Mouse (Mus musculus): ENCODE measurements around the gene Psme2. TPM values are rescaled to one million over a fixed set of nuclear protein-coding genes. Genes with fewer than 3 reads are reported as not detected.

Gene Psme2
- total RNA-seq, 2 experiments from 2014 or later = 103 to 107 TPM

DNA sequence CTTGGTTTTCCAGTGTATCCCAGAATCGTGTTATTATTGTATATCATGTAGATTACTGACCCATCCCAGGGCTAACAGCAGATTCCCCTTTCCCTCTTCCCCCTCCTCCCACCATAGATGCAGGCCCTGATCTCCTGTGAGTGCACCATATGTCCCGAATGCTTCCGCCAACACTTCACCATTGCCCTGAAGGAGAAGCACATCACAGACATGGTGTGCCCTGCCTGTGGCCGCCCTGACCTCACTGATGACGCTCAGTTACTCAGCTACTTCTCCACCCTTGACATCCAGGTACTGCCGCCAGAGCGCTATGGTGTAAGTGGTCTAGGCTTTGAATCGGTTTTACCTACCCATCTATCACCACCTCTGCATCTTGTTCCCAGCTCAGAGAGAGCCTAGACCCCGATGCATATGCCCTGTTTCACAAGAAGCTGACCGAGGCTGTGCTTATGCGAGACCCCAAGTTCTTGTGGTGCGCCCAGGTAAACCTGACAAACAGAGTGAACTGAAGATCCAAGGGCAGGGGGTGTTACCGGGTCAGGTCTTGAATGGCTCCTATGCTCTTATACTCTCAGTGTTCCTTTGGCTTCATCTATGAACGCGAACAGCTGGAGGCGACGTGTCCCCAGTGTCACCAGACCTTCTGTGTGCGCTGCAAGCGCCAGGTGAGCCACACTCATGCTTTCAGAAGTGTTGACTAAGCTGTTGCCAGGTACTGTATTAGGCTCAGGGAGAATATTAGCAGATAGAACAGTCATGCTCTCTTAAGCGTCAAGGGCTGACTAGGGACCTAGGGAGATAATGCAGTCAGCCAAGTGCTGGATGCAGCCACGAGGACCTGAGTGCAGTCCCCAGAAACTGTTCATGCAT, 7.8 kb upstream of the Psme2 start:
- DNase-seq = no peak
- intact Hi-C loops (cut with DNase I) = no loop called here

DNA sequence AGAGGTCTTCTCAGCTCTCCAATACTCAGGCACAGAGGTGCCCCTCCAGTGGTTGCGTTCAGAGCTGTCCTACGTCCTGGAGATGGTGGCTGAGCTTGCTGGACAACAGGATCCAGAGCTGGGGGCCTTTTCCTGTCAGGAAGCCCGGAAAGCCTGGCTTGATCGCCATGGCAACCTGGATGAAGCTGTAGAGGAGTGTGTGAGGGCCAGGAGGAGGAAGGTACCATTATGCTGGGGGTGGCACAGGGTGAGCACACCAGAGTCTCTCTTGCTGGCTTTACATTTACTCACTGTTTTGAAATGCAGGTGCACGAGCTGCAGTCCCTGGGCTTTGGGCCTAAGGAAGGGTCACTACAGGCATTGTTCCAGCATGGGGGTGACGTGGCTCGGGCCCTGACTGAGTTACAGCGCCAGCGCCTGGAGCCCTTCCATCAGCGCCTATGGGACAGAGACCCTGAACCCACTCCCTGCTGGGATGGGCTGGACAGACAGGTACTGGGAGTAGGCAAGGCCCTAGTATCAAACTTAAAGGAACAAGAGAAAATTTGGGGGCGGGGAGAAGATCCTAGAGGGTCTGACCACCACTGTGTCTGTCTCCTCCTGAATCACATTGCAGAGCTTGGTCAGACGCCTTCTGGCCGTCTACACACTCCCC, 5.2 kb upstream of the Psme2 start:
- no peak for DNase-seq
- intact Hi-C loops (cut with DNase I) = no loop called here

DNA sequence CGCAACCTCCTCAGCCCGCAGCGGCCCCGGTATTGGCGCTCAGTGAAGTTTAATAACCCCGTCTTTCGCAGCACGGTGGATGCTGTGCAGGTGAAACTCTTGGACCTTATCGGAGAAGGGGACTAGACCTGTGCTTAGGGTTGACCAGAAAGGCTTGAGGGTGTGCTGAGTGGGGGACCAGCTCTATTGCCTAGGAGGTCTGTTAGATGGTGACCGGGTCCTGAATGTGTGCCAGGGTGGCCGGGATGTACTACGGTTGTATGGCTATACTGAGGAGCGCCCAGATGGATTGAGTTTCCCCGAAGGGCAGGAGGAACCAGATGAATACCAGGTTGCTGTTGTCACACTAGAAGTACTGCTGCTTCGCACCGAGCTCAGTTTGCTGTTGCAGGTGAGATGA, 1.3 kb upstream of the Psme2 start:
- intact Hi-C loops (cut with DNase I) = loop anchor here (2.0 kb wide), 1 partner anchor 15 kb away; no protein-coding TSS in a partner anchor
- no peak for DNase-seq

DNA sequence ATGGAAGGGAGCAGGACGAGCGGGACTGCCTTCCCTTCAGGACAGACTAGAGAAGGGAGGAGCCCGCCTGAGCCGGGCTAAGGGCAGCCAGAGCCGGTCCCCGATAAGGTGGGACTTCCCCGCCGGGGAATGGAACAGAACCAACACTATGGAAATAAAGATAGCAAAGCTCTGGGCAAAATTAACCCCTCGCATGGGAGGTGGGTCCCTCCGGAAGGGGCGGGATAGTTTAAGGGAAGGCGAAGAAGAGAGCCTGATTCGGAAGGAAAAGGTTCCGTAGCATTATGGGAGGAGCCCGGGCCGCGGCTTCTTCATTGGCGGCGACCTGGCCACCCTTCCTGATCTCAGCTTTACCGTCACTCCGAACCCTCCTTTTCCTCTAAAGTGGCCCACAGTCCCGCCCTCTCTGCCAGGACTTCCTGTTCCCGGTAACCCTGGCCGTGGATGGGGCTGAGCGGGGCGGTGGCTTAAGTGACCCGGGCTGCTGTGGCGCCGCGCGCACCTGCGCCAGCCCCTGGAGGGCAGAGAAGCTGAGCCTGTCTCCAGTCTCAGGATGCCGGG, 498 bp upstream of the Psme2 start, which contains the start of gene Rnf31:
TSS of gene Rnf31 (plus strand) at position 378 of the 561 bp plus-strand sequence.
- intact Hi-C loops (cut with DNase I) = no loop called here
- DNase-seq = peak; percentile 91

DNA sequence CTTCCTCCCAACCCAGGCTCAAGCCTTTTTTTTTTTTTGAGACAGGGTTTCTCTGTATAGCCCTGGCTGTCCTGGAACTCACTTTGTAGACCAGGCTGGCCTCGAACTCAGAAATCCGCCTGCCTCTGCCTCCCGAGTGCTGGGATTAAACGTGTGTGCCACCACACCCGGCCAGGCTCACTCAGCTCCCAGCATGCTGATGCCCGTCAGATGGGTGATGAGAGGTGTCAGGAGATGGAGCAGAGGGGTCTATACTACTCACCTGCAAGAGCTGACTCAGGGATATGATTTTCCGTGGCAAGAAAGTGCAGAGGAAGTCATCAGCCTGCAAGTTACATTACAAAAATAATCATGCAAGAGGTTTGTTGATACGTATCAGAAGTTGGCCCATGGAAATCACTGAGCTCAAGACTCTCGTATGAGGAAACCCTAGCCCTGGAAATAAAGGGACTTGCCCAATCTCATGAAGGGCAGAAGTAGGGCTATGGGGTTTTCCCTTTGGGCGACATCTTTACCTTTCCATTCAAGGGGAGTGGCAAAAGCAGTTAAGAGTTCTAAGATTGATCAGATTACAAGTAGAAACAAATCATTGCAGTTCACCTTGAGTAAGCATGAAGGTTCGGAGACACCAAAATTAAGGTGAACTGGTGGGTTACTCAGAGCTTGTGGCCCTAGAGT, 1.0 kb downstream of the Psme2 start:
- DNase-seq = no peak
- intact Hi-C loops (cut with DNase I) = no loop called here

DNA sequence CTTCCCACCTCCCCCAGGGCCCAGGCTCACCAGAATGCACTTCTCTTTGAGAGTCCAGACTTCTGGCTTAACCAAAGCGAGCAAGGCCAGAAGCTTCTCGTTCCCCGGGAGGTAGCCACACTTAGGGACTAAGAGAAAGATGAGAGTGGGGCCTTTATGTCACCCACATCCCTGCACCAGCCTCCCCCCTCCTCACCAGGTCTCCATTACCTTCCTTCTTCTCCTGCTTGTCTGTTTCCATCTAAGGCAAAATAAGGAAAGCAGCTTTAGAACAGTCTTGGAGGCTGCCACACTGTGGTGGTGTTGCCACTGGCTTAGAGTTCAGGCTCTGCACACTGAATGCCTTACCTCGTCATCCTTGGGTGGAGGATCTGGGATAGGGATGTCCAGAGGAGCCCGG, 1.6 kb downstream of the Psme2 start:
- intact Hi-C loops (cut with DNase I) = no loop called here
- DNase-seq = no peak

DNA sequence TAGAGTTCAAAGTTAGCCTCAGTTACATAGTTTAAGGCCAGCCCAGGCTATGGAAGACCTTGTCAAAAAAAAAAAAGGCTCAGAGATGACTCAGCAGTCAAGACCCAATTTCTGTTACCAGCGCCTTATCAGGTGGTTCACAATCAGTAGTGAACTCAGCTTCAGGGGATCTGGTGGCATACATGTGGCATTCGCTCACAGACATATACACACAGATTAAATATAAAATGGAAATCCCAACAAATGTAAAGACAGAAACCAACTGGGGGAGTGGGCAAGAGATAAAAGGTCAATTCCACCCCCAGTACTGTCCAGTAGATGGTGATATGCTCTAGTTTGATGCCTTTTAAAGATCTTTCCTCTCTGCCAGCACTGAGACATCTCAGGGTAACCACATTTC, 4.8 kb downstream of the Psme2 start:
- intact Hi-C loops (cut with DNase I) = no loop called here
- no peak for DNase-seq

DNA sequence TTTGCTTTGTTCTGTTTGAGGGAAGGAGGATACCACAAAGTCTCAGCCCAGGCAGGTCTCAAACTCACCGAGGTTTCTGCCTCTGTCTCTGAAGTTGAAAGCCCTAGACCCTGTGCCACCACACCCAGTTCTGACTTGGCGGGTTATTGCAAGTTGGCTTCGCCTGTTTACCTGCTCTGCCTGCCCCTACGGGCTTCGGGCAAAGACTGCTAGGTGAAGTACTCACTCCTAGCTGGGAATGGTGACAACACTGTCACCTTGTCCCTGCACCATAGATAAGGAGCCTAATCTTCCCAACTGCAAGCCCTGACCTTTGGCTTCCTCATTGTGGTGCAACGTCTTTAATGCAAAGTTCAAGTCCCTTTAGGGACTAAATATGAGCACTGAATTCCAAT, 5.3 kb downstream of the Psme2 start:
- intact Hi-C loops (cut with DNase I) = no loop called here
- no peak for DNase-seq

DNA sequence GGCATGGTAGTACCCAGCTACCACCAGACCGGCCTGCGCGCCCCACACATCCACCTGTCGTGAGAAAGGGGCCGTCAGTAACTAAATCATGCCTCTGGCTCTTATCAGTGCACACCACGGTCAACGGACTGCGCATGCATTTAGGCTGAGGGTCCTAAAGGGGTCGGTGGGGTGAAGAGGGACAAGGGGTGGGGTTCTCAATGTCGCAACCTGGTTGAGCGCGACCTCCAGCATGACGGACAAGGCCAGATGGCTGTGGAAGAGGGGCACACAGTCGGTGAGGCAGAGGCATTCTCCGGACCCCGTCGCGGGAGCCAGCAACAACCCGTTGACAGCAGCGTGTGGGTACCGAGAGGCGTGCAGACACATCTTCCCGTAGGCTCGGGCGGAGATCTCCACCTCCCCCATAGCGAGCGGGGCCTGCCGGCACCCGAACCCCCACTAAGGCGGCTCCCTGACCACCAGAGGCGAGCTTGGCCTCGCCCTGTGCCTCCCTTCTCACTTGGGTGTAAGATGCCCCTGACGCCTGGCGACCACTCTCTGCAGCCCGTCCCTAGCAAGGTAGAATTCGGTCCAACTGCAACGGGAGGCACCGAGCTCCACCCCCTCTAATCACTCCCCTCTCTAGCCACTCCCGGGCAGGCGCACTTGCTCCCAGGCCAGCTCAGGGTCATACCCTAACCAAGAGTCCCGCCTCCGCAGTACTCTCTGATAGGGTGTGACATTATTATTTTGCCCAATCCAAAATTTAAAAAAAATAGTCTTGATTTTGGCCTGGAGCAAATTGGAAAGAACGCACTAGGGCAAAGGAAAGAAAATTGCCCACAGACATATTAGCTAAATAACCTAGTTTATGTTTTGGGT, 6.0 kb downstream of the Psme2 start, which contains the start of gene Emc9:
TSS of gene Emc9 (minus strand) at position 601 of the 864 bp plus-strand sequence.
- DNase-seq = peak; percentile 77 to 81
- intact Hi-C loops (cut with DNase I) = no loop called here

DNA sequence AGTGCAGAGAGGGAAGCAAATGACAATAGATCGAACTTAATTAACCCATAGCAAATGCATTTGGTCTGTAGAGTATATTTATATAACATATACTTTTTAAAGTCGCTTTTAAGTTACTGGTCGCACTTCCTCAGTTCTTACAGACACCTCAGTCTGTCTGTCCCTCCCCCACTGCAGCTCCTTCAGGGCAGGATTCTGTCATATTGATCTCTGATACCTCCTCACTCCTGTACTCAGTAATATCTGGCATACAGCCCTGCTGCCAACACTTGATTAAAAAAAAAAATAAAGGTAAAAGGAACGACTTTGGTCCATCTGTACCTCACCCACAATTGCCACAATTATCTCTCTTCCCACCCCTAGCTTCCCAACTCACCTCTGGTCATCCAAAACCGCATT, 6.6 kb downstream of the Psme2 start:
- intact Hi-C loops (cut with DNase I) = no loop called here
- no peak for DNase-seq

DNA sequence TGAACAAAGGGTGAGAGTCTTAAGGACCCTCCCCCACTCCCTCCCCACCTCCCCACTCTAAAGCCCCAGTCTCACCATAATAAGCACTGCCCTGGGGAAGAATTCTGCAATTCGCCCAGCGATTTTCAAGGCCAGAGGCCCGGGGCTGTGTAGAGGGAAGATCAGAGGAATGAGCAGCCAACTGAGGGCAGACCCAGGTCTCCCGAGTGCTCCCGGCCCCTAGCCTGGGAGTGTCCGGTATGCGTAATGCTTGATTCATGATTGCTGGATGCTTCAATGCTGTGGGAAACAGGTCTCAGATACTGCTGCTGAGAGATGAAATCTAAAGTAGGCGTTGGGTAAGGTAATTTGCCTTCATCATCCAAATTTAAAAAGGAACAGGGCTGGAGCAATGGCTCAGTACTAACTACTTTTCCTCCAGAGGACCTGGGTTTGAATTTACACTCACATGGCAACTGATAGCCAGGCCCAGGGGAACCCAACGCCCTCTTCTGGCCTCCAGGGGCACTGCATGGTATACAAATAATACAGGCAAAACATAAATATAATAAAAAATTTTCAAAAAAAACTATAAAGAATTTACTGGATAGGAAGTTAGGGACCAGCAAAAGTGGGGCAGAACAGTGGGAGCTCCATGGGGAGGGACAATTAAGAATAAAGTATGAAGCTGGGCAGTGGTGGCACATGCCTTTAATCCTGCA, 8.8 kb downstream of the Psme2 start:
- intact Hi-C loops (cut with DNase I) = no loop called here
- no peak for DNase-seq

DNA sequence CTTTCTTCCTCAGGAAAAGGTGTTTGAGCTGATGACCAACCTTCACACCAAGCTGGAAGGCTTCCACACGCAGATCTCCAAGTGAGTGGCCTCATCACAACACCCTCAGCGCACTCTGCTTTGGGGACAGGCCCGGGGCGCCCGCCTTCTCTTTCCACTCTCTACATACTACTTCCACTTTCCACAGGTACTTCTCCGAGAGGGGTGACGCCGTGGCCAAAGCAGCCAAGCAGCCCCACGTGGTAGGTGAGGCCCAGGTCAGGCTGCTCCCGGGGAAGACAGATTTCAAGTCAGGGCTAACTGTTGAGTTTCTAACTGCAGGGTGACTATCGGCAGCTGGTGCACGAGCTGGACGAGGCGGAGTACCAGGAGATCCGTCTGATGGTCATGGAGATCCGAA, 10.2 kb downstream of the Psme2 start:
- no peak for DNase-seq

DNA sequence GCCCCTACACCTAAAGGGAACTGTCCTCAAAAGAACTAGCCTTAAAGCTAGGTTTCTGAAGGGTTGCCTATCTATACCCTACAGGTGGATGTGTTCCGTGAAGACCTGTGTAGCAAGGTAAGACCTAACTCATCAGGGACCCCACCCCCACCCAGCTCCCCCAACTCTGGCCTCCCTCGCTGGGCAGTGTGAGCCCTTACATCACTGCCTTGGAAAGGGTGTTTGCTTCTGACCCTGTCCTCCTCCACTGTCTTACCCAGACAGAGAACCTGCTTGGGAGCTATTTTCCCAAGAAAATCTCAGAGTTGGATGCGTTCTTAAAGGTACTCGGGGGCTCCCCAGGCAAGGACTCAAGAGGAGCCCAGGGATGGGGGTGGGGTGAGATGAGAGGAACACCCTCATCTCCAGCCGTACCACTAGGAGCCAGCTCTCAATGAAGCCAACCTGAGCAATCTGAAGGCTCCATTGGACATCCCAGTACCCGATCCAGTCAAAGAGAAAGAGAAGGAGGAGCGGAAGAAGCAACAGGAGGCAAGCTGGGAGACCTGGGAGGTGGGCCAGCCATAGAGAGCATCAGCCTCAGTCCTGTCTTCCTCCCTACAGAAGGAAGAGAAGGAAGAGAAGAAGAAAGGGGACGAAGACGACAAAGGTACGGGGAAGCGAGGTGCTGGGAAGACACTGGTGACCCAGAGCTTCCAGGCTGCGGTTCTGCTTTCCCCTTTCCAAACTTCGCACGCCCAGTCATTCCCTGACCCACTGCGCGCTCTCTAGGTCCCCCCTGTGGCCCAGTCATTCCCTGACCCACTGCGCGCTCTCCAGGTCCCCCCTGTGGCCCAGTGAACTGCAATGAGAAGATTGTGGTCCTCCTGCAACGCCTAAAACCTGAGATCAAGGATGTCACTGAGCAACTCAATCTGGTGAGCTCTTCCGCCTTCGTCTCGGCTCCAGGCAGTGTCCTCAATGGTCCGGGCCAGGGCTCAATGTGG, 11.1 kb downstream of the Psme2 start:
- intact Hi-C loops (cut with DNase I) = no loop called here
- no peak for DNase-seq

More for the DNA sequence above, 10.2 kb downstream of the Psme2 start:
- intact Hi-C loops (cut with DNase I) = no loop called here

DNA sequence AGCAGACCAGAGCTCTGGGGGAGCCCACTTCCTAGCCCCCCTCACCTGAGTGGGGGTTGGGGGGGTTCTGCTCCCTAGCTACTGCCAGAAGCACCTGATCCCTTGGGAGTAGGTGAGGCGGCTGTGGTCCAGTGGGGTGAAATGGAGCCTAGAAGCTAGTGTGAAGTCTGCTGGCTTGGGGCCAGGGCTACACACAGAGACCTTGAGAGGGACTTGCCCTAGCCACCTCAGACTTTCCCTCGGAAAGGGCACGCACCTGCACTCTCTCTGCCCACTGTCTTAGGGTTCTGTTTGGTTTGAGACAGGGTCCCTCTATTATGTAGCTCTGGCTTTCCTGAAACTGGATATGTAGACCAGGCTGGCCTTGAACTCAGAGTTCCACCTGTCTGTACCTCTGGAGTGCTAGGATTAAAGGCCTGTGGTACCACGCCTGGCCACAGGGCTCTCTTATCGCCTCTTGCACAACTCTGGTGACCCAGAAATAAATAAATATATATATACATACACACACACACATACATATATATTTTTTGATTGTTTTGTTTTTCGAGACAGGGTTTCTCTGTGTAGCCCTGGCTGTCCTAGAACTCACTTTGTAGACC, 12.1 kb downstream of the Psme2 start:
- peak in 1 of 2 experiments; percentile 66 for DNase-seq
- intact Hi-C loops (cut with DNase I) = no loop called here

DNA sequence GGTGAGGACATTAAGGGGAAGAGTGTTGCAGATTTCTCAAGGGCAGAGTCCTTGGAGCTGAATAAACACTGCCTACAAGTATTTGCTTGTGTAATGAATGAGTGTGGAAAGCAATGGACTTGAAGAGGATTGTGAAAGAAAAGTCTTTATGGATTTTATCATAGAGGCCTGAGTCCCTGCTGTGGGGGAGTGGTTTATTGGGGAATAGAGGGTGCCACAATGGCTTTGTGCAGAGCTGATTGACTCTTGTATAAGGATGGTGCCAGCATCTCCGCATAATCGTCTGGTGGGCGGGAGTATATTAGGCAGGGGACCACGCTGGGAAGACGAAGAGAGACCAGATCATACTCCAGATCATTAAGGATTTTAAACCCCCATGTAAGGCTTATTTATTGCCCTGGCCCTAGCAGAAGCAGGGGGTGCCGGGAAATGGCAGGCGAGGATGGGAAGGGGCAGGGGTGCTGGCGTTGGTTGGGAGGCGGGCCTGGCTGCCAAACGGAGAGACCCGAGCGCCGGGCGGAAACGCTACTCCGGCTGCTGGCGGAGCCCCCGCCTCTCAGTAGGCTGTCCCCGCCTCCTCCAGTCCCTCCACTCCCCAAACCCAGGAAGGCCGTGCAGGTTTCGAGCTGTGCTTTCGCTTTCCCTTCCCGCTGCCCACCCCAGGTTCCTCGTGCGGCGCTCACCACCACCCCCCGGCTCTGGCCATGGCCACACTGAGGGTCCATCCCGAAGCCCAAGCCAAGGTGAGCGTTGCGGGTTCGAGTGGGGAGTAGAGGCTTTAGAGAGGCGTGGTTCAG, 12.8 kb downstream of the Psme2 start, which contains the start of gene Psme1:
TSS of gene Psme1 (plus strand) at position 253 of the 797 bp plus-strand sequence.
- DNase-seq = peak; percentile 77 to 82
- intact Hi-C loops (cut with DNase I) = no loop called here

DNA sequence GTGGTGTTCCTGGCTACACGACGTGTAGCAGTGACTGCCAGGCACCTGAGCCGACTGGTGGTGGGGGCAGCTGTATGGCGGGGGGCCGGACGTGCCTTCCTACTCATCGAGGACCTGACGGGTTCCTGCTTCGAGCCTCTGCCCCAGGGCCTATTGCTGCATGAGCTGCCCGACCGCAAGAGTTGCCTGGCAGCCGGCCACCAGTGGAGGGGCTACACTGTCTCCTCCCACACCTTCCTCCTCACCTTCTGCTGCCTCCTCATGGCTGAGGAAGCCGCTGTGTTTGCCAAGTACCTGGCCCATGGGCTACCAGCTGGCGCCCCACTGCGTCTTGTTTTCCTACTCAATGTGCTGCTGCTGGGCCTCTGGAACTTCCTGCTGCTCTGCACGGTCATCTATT, 14.5 kb downstream of the Psme2 start:
- intact Hi-C loops (cut with DNase I) = no loop called here
- peak in 1 of 2 experiments; percentile 31 for DNase-seq

DNA sequence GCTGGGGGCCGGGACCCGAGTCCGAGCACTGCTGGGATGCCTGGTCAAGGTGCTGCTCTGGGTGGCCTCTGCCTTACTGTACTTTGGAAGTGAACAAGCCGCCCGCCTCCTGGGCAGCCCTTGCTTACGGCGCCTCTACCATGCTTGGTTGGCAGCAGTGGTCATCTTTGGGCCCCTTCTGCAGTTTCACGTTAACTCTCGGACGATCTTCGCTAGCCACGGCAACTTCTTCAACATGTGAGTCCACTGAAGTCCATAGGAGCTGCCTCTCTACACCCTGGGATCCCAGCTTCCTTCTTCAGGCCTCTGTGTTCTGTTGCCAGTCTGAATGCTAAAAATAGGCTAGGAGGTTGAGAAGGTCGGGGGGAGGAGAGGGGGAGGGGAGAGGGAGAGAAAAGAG, 15.2 kb downstream of the Psme2 start:
- intact Hi-C loops (cut with DNase I) = no loop called here
- DNase-seq = peak in 1 of 2 experiments; percentile 45
